Mouse (Mus musculus) CH12.LX (cell line): Measurements from ENCODE around the gene Keg1. TPM values are rescaled to one million over a fixed set of nuclear protein-coding genes. Genes with fewer than 3 reads are reported as not detected.

Experiments used
- DNase-seq: peaks from one replicate; pipeline ENCODE4 v3.0.0-alpha.2; 2013; ENCODE audit errors: extremely low read depth
- H3K27ac ChIP-seq: 2 replicates; pipeline ENCODE4 v1.5.1; 2012; ENCODE audit warnings: low read depth, mild to moderate bottlenecking, control low read depth, moderate library complexity; ENCODE audit not compliant: insufficient read depth
- H3K27me3 ChIP-seq: replicated peaks from 2 replicates; pipeline ENCODE3; 2012; ENCODE audit warnings: inconsistent platforms
- H3K36me3 ChIP-seq, 2 experiments: replicated peaks in 1 of 2; 2 replicates each; pipeline versions ENCODE3 to v1.6.1; 2012; ENCODE audit warnings: inconsistent platforms in 1 of 2, low read length in 1 of 2, mild to moderate bottlenecking in 1 of 2, mixed read lengths in 1 of 2, moderate library complexity in 1 of 2; ENCODE audit not compliant: control insufficient read depth in 1 of 2, insufficient read depth in 1 of 2
- H3K4me1 ChIP-seq, 2 experiments: 2 replicates each; pipeline ENCODE4 v1.6.1; 2012; ENCODE audit warnings: inconsistent platforms in 1 of 2, moderate library complexity in 1 of 2; ENCODE audit not compliant: insufficient read depth in 2 of 2, control insufficient read depth in 1 of 2
- H3K4me2 ChIP-seq: 2 replicates; pipeline ENCODE4 v1.6.1; 2012; ENCODE audit warnings: low read depth, mild to moderate bottlenecking, control low read depth; ENCODE audit not compliant: poor library complexity, insufficient read depth, severe bottlenecking
- H3K4me3 ChIP-seq, 3 experiments: fragments of 150-350 bp in 1 of 3; sonication (generic) in 1 of 3; replicated peaks in 1 of 3; 2 replicates each; pipeline versions ENCODE3 to v1.5.1; 2011 to 2012; ENCODE audit warnings: low read depth in 2 of 3, low read length in 2 of 3, mild to moderate bottlenecking in 2 of 3, moderate library complexity in 2 of 3, control low read depth in 1 of 3, improper control_type of control experiment in 1 of 3, inconsistent platforms in 1 of 3, mixed read lengths in 1 of 3; ENCODE audit not compliant: poor library complexity in 1 of 3
- H3K79me2 ChIP-seq: replicated peaks from 2 replicates; pipeline ENCODE4 v1.6.1; 2012; ENCODE audit warnings: mild to moderate bottlenecking, moderate library complexity; ENCODE audit not compliant: control insufficient read depth, poor library complexity, insufficient read depth, severe bottlenecking; ENCODE audit errors: extremely low read depth
- H3K9ac ChIP-seq: 2 replicates; pipeline ENCODE4 v1.6.1; 2012; ENCODE audit warnings: low read depth, mild to moderate bottlenecking, control low read depth, moderate library complexity; ENCODE audit not compliant: insufficient read depth
- H3K9me3 ChIP-seq: replicated peaks from 2 replicates; pipeline ENCODE3; 2012; ENCODE audit warnings: low read length, inconsistent platforms, mixed read lengths
- CHD2 ChIP-seq: IDR thresholded peaks from 2 replicates; pipeline ENCODE4 v1.6.1; 2011; ENCODE audit warnings: low read length, improper control_type of control experiment
- E2F4 ChIP-seq: IDR thresholded peaks from 2 replicates; pipeline ENCODE4 v1.6.1; 2011; ENCODE audit warnings: low read depth, low read length, improper control_type of control experiment; ENCODE audit not compliant: insufficient replicate concordance
- ELF1 ChIP-seq: IDR thresholded peaks from 2 replicates; pipeline ENCODE4 v1.6.1; 2014; ENCODE audit warnings: low read depth, mild to moderate bottlenecking, inconsistent platforms, low read length, improper control_type of control experiment
- EP300 ChIP-seq: IDR thresholded peaks from 2 replicates; pipeline ENCODE4 v1.6.1; 2011; ENCODE audit warnings: low read length, improper control_type of control experiment
- ETS1 ChIP-seq: conservative IDR thresholded peaks from 2 replicates; pipeline ENCODE4 v1.6.1; 2012; ENCODE audit warnings: low read depth, mild to moderate bottlenecking, inconsistent platforms, low read length, improper control_type of control experiment, moderate library complexity
- JUND ChIP-seq: conservative IDR thresholded peaks from 2 replicates; pipeline ENCODE4 v1.6.1; 2011; ENCODE audit warnings: low read depth, low read length, improper control_type of control experiment
- MAZ ChIP-seq: IDR thresholded peaks from 2 replicates; pipeline ENCODE4 v1.6.1; 2012; ENCODE audit warnings: low read depth, mild to moderate bottlenecking, inconsistent platforms, low read length, improper control_type of control experiment, moderate library complexity
- MEF2A ChIP-seq: IDR thresholded peaks from 2 replicates; pipeline ENCODE4 v1.6.1; 2014; ENCODE audit warnings: low read depth, mild to moderate bottlenecking, inconsistent platforms, low read length, improper control_type of control experiment, borderline replicate concordance
- MXI1 ChIP-seq: IDR thresholded peaks from 2 replicates; pipeline ENCODE4 v1.6.1; 2011; ENCODE audit warnings: mild to moderate bottlenecking, low read depth, low read length, improper control_type of control experiment
- NELFE ChIP-seq: IDR thresholded peaks from 2 replicates; pipeline ENCODE4 v1.6.1; 2011; ENCODE audit warnings: low read depth, low read length, improper control_type of control experiment
- NRF1 ChIP-seq: IDR thresholded peaks from 2 replicates; pipeline ENCODE4 v1.6.1; 2014; ENCODE audit warnings: low read depth, mild to moderate bottlenecking, inconsistent platforms, low read length, improper control_type of control experiment, moderate library complexity
- PAX5 ChIP-seq: IDR thresholded peaks from 2 replicates; pipeline ENCODE4 v1.6.1; 2012; ENCODE audit warnings: low read length, inconsistent platforms, mixed read lengths
- SMC3 ChIP-seq: IDR thresholded peaks from 2 replicates; pipeline ENCODE4 v1.6.1; 2011; ENCODE audit warnings: low read depth, low read length, improper control_type of control experiment
- ZC3H11A ChIP-seq: IDR thresholded peaks from 2 replicates; pipeline ENCODE4 v1.6.1; 2012; ENCODE audit warnings: low read depth, mild to moderate bottlenecking, inconsistent platforms, low read length, improper control_type of control experiment
- ZMIZ1 ChIP-seq: IDR thresholded peaks from 2 replicates; pipeline ENCODE4 v1.6.1; 2012; ENCODE audit warnings: low read depth, mild to moderate bottlenecking, inconsistent platforms, low read length, improper control_type of control experiment
- dilution Hi-C: fragments of 300-500 bp; cut with MboI; formaldehyde crosslinking; loops from 2 replicates; pipeline ENCODE4 v1.14.3; 2020; ENCODE audit warnings: low sequenced_read_pairs; ENCODE audit not compliant: extremely low pct_unique_long_range_greater_than_20kb, extremely low pct_ligation_motif_present
- in situ Hi-C: fragments of 300-500 bp; cut with MboI; formaldehyde crosslinking; loops from 3 replicates; pipeline ENCODE4 v1.14.3; 2019; ENCODE audit warnings: low sequenced_read_pairs, low pct_ligation_motif_present, low pct_unique_long_range_greater_than_20kb, mixed read lengths
- polyA plus RNA-seq: library from polyadenylated mRNA; unstranded; fragments of >175 nt; gene quantifications from 2 replicates; pipeline ENCODE4 v1.2.1, GENCODE M21; 2012; ENCODE audit warnings: low read depth; ENCODE audit not compliant: insufficient read length
- total RNA-seq, 2 experiments: library from RNA; depleted of rRNA; stranded (reverse); fragments of 300-350 nt in 1 of 2; fragments of >200 nt in 1 of 2; gene quantifications; 2 replicates each; pipeline ENCODE4 v1.2.3; 2012 to 2014

Keg1 gene
- total RNA-seq (2012; rRNA removed), result not detected in 2 replicates
- total RNA-seq (2014; rRNA removed), result not detected in 2 replicates
- polyA plus RNA-seq, result not detected in 2 replicates

DNA sequence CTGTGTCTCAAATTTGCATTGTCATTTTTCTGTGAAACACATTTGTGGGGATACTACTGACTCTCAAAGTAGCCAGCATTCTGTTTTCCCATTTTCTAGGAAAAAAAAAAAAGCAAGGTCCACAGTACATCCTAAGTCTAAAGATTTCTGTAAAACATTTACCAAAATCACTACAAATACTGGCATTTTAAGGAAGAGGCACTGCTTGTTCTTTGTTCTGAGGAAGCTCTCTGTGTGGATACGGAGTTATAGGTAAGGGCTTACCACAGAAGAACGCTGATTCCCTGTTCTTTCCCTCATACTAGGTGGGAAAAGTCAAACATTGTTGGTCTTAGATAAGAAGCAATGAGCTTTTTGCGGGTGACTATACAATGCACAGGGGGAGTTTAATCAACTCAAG is at the start of gene Keg1:
TSS of gene Keg1 (plus strand) at position 197 of the 400 bp plus-strand sequence.
- DNase-seq, result no peak
- TF ChIP-seq MEF2A, result no peak
- no peak for TF ChIP-seq NELFE
- TF ChIP-seq CHD2, result no peak
- TF ChIP-seq ELF1, result no peak
- TF ChIP-seq SMC3, result no peak
- TF ChIP-seq PAX5, result no peak
- TF ChIP-seq NRF1, result no peak
- no peak for TF ChIP-seq MAZ
- no peak for TF ChIP-seq ETS1
- no peak for TF ChIP-seq JUND
- TF ChIP-seq ZC3H11A, result no peak
- no peak for TF ChIP-seq MXI1
- TF ChIP-seq ZMIZ1, result no peak
- Histone ChIP-seq H3K27me3 (no peaks in the 10 kb centered on the region), H3K27ac (no peak within 1 kb of the TSS), H3K79me2 (no peaks in the 10 kb centered on the region), H3K9me3 (no peaks in the 10 kb centered on the region), H3K9ac (no peak within 1 kb of the TSS), H3K4me2 (no peak within 1 kb of the TSS), H3K4me1 (no peaks in the 10 kb centered on the region), H3K36me3 (no peaks in the 10 kb centered on the region), H3K4me3 (no peak within 1 kb of the TSS)
- in situ Hi-C loops (no loop called here), dilution Hi-C loops (no loop called here)

DNA sequence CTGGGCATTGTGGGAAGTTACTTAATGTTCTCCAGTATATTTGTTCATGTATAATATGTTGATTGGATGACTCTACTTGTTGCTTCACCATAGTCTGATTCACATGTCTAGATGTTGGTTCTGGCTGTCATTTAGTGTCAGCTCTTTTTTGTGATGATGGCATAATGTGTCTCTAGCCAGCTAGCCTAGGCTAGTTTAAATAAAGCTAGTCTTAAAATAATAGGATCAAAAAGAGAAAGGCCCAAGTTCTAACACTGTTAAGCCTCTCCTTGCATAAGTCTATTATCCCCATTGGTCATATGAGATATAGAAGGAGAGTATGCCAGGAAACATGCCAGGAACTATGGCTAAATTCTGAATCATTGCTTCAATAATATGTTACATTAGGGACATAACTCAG is 46.1 kb upstream of the Keg1 start:
- no peak overlapping the region for H3K4me2 ChIP-seq
- H3K9ac ChIP-seq, result no peak overlapping the region
- no peaks in the 10 kb centered on the region for H3K27me3 ChIP-seq
- dilution Hi-C loops, result no loop called here
- H3K4me1 ChIP-seq, result no peaks in the 10 kb centered on the region
- TF ChIP-seq E2F4, result no peak
- no peak for TF ChIP-seq EP300
- TF ChIP-seq MEF2A, result no peak
- no peak for TF ChIP-seq SMC3
- TF ChIP-seq, all 38 proteins: peak for 0
- Histone ChIP-seq H3K4me3 (no peak overlapping the region), H3K36me3 (no peaks in the 10 kb centered on the region), H3K27ac (no peak overlapping the region), H3K79me2 (no peaks in the 10 kb centered on the region), H3K9me3 (no peaks in the 10 kb centered on the region)
- in situ Hi-C loops, result no loop called here
- DNase-seq, result no peak
